Mouse (Mus musculus): ENCODE data around the gene Dnm1l. TPM values are rescaled to one million over a fixed set of nuclear protein-coding genes. Genes with fewer than 3 reads are reported as not detected.

Gene Dnm1l
- polyA plus RNA-seq, 1 experiment from 2014 or later: 57.1 TPM

- Histone ChIP-seq H3K9me3 (replicated peaks) (no peaks in the 10 kb centered on the region), H3K27me3 (ENCODE audit: low read depth, poor library complexity, severe bottlenecking) (no peaks in the 10 kb centered on the region), H3K4me3 (no peak overlapping the region), H3K27ac (replicated peaks) (no peak overlapping the region), H3K36me3 (no peaks in the 10 kb centered on the region), H3K4me1 (no peaks in the 10 kb centered on the region)
- whole genome bisulfite sequencing: 94% methylated on average over 3 of the region's 3 CpGs
- DNase-seq (ENCODE audit: low spot score): no peak
Observed at GRCm38 (mm10) chr16:16262436-16262835, 96.3 kb downstream of the Dnm1l start.

Other genes starting within 250 kb of the Dnm1l start
- 5.4 and 7.3 TPM in 2 replicates for gene Pkp2, start 145.6 kb downstream of the Dnm1l start, polyA plus RNA-seq (2016; fragmentation: Nextera tagmentation; extraction: Ambion mirVana)
- gene Yars2, start 56.0 kb downstream of the Dnm1l start, polyA plus RNA-seq (2016; fragmentation: Nextera tagmentation; extraction: Ambion mirVana): 41.1 and 46.1 TPM in 2 replicates
- 16.7 and 19.8 TPM in 2 replicates for gene Fgd4, start 241.6 kb upstream of the Dnm1l start, polyA plus RNA-seq (2016; fragmentation: Nextera tagmentation; extraction: Ambion mirVana)

Data from midbrain, embryonic 10.5 days (tissue).